Mouse (Mus musculus): ENCODE measurements around the gene Lrrc45.
"Not testable (repeated sequence)": the region's sequence is repeated elsewhere in the genome, so short reads cannot be mapped to it uniquely, and the experiment has no call there.

Lrrc45 gene

DNA sequence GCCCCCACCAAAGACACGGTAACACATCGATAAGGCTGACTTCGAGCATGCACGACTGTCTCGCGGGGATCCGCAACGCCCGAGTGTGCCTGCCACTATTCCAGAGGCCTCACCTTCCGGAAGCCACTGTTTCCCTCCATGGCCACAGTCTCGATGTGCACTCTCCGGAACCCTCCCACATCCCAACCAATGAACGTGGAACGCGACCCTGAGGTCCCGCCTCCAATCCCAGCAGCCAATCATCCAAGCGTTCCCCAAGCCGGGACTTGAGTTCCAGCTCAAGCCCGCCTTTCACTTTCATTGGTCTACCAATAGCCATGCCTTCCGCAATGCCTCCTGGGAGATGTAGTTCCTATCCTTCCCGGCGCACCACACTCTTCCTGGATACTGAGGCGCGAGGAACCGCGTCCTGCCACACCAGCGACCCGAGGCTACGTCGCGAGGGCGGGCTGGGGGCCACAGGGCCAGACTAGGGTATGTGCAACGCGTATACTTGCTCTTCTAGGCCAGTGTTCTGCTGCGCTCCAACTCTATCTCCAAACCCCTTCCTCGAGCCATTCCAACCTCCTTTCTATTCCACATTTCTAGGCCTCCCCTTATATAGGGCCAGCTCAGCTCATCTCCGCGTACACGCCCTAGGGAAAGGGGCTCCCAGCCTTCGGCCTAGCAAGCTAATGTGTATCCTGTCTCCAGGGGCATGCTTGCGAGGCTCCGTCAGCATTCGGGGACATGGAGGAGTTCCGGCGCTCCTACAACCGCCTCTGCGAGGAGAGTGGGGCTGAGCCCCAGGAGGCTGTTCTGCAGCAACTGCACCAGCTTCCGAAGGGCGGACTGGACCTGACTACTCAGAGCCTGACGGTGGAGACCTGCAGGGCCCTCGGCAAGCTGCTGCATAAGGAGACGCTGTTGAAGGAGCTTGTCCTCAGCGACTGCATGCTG is at the start of gene Lrrc45, which contains the start of gene Cenpx:
Gene Lrrc45 (plus strand): TSS at position 346 of the 939 bp plus-strand sequence.
Gene Cenpx (minus strand): TSS at position 159 of the 939 bp plus-strand sequence.
- DNase-seq (ENCODE audit: low read depth, low spot score) = peak; percentile 95

DNA sequence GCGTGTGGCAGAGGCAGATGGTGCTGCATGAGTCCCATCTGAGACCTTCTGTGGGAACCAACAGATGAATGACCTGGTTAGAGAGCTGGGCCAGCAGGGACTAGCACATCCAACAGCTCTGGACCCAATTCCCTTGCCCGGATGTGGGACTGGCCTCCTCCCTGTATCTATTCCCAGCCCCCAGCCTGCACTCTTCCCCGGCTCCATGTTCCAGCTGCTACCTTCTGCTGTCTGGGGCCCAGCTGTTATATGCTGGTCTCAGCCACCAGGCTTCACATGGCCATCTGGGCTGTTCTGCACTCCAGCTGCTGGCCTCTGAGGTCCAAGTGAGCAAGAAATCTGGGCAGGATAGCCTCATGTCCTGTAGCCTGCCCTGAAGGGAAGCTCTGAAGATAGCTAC is 48.3 kb upstream of the Lrrc45 start:
- DNase-seq (ENCODE audit: low read depth, low spot score) = peak; percentile 11

DNA sequence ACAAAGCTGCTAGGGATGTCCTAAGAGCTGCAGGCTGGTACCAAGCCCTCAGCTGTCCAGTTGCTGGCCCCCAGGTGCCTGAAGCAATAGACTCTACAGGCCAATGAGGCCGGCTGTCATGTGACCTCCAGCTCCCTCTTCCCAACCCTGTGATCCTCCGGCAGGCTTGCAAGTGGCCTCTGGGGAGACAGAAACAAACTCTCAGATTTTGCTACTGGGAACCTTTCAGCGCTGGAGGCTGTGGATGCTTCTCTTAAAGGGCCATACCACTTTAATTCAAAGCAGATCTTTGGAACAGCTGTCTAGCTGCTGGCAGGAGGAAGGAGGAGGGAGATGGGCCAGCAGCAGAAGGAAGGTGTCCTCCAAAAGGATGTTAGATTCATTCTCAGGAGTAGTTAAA is 47.1 kb upstream of the Lrrc45 start:
- DNase-seq (ENCODE audit: low read depth, low spot score) = no peak

DNA sequence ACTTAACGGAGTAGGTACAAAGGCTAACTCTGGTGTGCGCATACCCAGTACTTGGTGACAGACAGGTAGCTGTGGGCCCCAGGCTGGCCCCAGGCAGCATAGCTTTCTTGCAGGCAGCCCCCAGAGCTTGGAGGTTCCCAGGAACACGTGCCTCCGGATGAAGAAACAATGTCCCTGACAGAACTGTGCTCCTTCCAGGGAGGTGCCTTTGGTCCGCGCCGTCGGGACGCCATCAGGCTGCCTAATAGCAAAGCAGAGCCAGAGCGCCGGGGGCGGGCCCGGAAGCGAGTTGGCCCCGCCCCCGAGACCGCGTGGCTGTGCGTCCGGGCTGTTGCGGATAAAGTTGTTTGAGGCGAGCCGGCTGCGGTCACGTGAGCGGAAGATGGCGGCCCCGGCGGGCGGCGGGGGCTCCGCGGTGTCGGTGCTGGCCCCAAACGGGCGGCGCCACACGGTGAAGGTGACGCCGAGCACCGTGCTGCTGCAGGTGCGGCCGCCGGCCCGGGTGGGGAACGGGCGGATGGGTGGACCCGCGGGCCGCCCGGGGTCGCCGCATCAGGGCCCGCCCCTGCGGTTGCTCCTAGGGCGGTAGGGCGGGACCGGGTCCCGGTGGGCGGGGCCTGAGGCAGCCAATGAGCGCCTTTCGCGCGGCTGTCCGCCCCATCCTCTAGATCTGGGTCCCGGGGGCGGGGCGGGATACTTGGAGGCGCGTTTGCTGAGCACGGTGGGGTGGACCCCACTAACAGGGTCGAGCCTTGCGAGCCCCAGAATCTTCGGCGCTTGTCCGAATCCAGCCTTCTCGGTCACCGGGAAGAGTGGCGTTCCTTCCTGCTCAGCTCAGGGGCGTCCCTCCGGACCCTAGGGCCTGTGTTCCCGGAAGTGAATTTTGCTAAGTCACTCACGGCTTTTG is 40.8 kb upstream of the Lrrc45 start, which contains the start of gene Aspscr1:
Gene Aspscr1 (plus strand): TSS at position 287 of the 907 bp plus-strand sequence.
- DNase-seq (ENCODE audit: low read depth, low spot score) = peak; percentile 75

DNA sequence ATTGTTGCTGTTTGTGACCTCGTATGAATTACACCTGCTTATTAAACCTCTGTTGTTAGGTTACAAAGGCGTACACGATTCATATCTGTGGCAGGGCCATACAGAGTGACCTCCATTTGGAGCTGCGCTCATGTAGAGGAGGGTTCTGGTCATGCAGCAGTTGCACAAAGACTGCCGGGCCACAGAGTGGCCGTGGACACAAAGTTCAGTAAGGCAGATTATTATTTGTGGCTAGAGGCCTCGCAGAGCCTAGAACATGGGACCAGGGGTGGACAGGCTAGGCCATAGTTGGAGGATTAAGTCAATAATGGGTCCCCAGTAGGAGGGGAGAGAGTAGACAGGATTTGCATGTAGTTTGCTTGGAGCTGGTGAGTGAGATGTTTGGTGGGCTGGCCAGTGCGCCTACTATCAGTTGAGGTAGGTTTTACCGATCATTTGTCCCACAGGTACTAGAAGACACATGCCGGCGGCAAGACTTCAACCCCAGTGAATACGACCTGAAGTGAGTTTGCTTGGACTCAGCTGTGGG is 40.1 kb upstream of the Lrrc45 start:
- DNase-seq (ENCODE audit: low read depth, low spot score) = no peak

DNA sequence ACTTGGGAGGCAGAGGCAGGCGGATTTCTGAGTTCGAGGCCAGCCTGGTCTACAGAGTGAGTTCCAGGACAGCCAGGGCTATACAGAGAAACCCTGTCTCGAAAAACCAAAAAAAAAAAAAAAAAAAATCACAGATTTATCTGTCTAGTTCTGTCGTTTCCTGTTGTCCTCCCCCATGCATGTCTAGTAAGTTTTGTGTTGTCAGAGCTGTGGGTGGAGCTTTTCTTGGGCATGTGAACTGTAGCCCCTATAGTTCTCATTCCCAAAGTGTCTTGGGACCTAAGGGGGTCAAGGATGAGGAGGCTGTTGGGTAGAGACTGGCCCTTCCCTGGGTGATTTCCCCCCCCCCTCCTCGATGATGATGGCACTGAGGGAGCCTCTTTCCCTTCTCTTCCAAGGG is 37.9 kb upstream of the Lrrc45 start:
- DNase-seq (ENCODE audit: low read depth, low spot score) = not testable (repeated sequence)

DNA sequence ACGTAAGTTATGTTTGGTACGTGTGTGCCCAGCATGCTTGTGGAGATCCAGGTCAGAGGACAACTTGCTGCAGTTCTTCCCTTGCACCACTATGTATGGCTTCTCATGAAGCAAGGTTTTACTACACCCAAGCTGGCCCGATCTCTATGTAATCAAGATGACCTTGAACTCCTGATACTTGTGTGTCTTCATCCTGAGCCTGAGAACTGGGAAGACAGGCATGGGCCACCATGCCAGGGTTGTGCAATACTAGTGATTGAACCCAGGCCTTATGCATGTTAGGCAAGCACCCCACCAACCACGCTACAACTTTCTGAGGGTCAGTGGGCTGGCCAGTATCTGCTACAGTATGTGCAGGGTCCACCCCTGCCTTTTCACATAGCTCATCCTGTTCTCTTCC is 36.8 kb upstream of the Lrrc45 start:
- DNase-seq (ENCODE audit: low read depth, low spot score) = no peak

DNA sequence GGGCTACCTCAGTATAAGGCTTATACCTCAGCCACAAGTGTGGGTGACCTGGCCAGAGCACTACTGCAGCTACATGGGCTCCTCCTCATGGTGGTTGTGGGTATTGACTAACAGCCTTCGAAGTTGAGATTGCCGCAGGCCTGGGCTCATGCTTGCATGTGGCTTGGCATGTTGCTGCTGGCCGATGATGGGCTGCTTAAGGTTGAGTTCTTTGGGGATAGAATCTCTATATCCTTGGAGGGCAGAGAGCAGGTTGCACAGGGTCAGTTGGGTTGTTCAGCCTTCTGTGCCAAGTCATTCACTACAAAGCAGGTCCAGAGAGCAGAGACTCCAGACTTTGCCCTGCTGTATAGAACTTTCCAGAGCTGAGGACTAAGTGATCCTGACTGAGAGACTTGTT is 33.8 kb upstream of the Lrrc45 start:
- DNase-seq (ENCODE audit: low read depth, low spot score) = no peak

DNA sequence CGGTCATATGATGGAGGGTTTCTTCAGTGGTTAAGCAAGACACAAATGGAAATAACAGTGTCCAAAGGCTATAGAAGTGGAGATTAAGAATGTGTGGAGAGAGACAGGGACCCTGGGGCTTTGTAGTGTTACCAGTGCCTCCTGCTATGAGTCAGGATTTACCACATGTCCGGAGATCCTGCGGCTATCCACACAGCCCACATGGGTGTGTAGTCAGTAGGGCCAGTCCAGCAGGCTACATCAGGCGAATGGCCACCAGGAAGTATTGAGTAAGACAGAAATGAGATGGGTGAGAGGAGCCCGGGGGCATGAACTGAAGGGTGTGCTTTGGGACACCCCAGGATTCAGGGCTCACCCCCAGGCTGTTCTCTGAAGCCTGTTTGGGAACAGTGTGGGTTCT is 31.0 kb upstream of the Lrrc45 start:
- no peak for DNase-seq (ENCODE audit: low read depth, low spot score)

DNA sequence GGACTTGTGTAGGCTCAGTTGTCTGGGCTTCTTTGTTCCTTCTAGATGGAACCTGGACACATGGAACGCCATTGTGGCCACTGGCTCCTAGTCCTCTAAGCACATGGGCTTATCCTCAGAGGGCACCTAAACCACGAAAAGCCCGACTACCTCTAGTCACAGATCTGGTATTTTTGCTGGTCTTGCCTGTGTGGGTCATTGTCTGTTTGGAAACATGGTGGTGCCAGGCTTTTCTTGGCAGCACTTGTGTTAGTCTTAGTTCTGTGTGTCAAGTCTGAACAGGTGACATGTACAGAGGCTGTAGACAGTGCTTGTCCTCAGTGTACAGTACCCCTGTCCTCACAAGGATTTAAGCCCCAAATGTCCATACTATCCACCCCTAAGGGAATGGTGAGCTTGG is 30.2 kb upstream of the Lrrc45 start:
- DNase-seq (ENCODE audit: low read depth, low spot score) = no peak

DNA sequence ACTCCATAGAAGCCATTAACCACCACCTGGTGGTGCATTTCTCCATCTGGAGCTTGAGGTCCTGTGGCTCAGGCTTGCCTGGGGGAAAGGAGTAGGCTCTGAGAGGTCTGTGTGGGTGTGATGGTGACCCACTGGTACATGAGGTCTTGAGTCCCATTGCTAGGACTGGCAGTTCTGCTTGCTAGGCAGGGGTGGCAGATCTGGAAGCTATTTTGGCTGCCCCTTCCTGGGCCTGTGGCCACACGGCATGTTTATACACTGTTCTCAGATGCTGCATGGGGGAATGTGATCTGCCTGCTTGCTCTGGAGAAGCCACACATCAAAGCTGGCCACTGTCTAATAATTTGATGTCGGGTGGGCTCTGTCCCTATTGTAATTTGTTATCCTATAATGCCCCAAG is 29.6 kb upstream of the Lrrc45 start:
- no peak for DNase-seq (ENCODE audit: low read depth, low spot score)

DNA sequence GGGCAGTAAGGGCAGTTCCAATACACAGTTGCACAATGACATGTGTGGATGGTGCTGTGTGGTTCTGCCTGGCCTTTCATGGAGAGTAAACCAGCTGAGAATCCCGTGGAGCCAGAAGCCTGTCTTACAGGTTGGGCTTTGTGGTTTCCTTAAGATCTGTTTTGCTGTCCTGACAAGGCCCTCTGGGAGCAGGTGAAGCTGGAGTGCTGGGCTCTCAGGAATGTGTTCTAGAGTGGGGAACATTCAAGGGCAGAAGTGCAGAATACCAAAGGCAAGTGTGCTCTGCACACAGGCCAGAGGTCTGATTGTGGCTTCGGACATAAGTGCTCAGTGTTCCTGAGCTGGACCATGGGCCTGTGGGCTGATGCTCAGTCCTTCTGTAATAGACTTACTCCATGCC is 29.1 kb upstream of the Lrrc45 start:
- no peak for DNase-seq (ENCODE audit: low read depth, low spot score)

DNA sequence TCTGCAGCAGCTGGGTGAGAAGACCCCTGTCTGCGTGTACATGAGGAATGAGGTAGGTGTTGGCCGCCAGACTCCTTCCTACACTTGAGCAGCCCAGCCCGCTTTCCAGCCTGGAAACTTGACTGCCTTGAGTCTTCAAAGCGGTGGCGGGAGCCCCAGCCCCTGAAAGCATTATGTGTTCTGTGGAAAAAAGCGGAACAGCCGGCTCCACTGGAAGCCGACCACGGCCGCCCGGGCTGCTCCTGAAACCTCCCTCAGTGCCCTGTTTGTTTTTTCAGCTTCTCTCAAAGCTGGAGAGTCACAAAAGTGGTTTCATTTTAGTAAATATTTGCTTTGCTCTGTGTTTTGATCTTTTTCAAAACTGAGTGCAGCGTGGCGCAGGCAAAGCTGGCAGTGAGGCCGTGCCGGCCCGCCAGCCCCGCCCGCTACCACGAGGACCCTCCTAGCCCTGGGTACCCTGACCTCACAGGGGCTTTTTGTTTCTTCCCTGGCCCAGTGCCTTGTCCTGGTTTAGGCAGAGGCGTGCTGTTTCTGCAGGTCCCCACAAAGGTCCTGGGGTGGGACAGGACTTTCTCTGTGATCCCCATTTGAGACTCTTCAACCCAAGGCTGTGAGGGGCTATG is 27.0 kb upstream of the Lrrc45 start:
- no peak for DNase-seq (ENCODE audit: low read depth, low spot score)

DNA sequence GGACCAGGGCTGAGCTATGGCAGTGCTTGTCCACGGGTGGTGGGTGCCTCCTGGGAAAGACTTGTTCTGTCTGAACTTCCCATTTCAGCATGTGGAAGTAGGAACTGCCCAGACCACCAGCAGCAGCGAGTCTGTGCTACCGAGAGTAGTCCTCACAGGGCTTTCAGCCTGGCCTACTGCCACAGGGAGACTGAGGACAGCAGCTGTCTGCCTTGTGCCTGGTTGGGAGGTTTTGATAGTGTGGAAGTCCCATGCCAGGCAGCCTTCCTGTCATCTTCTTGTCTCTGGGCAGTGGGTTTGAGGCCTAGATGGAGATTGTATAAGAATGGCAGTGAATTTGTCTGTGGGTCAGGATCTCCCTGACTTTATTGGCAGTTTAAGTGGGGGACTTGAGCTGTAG is 24.4 kb upstream of the Lrrc45 start:
- no peak for DNase-seq (ENCODE audit: low read depth, low spot score)

DNA sequence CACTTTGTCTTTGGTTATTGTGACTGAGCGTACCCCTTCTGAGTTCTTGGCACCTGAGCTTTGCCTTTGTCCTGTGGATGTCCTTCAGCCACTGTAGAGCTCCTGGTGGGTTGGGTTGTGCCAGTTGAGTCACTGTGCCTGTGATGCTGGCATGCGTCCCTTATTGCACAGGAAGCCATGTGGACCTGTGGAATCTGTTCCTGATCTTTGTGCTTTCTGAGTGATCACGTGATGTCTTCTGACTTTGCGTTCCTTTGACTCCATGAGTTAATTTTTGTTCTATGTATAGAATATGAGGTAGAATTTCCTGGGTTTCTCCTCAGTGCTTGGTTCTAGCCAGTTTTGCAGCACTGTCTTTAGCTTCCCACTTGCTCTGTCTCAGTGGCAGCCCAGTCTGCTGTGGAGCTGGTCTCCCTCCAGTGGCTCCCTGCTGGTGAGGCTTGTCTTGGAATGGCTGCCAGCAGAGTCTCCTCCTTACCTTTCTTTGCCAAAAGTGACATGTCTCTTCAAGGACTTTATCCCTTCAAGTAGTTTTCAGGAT is 21.2 kb upstream of the Lrrc45 start:
- DNase-seq (ENCODE audit: low read depth, low spot score) = no peak

DNA sequence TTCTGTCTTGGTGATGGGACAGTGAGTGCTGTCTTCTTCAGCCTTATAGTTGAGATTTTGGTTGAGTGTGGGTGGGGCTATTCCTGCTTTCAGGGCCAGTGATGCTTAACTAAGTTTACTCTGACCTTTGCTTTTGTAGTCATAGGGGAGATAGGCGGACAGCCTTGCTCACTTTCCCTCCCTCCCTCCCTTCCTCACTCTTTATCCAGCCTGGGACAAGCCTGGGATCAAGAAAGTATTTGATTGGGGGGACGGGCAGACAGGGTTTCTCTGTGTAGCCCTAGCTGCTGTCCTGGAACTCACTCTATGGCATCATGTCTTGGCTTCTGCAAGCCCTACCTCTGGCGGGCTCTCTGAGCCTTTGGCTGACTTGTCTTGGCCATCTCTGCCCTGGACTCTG is 20.3 kb upstream of the Lrrc45 start:
- no peak for DNase-seq (ENCODE audit: low read depth, low spot score)

DNA sequence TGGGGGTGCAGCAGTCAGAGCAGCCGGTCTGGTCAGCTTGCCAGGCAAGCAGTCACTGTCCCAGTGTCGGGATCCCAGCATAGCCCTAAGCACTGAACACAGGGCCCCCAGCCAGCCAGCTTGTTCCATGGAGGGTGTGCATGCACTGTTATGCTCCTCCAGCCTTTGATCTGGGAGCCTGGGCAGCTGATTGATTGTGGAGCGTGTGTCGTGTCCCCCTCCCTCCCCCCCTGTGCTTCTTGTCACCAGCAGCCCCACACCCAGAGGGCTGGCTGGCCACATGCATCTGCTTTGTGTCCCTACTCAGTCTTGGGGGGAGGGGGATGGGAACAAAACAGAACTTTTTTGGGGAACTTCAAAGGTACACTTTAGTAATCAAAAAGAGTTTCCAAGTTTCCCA is 18.5 kb upstream of the Lrrc45 start:
- DNase-seq (ENCODE audit: low read depth, low spot score) = no peak

DNA sequence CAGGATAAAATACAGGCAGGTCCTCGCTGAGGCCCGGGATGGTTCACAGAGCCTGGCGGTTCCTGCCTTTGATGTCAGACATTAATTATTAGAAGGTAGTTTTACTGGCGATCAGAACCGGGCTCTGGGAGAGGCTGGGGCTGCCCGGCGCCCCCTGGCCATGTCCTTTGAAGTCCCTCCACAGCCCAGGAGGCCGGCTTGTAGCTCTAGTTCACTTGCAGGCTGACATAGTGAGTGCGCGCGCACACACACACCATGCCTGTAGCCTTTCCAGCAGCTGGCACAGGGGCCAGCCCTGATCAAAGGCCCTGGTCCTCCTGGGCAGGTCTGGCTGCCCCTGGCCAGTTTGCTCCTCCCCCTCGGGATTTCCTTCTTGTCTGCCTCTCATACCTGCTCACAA is 18.1 kb upstream of the Lrrc45 start:
- no peak for DNase-seq (ENCODE audit: low read depth, low spot score)

DNA sequence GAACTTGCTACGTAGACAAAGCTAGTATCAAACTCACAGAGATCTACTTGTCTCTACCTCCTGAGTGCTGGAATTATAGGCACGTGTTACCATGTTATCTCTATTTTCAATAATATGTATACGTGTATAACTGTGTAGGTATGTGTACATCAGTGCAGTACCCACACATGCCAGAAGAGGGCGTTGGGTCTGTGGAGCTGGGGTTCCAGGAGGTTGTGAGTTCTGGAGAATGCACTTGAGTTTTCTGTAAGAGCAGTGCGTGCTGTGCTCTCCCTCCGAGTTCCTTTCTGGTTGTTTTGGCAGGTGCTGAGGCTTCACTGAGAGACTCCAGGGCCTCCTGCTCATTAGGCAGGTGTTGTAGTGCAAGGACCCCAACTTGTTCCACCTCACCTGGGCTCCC is 17.2 kb upstream of the Lrrc45 start:
- DNase-seq (ENCODE audit: low read depth, low spot score) = no peak

DNA sequence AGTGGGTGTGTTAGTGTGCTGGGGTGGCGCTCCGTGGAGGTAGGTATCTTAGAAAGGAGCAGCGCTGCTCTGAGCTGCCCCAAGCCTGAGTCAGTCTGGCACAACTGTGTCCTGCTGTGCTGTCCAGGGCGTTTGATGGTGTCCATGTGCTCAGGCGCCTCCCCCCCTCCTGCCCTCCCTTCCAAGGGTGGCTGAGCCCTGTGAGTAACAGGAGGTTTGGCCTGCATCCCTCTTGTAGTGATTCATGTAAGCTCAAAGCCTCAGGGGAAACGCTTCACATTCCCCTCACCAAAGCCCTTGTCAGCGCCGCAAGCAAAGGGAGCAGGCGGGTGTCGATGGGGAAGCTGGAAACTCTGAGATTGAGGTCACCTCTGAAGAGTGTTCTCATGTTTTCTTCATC is 16.0 kb upstream of the Lrrc45 start:
- no peak for DNase-seq (ENCODE audit: low read depth, low spot score)

DNA sequence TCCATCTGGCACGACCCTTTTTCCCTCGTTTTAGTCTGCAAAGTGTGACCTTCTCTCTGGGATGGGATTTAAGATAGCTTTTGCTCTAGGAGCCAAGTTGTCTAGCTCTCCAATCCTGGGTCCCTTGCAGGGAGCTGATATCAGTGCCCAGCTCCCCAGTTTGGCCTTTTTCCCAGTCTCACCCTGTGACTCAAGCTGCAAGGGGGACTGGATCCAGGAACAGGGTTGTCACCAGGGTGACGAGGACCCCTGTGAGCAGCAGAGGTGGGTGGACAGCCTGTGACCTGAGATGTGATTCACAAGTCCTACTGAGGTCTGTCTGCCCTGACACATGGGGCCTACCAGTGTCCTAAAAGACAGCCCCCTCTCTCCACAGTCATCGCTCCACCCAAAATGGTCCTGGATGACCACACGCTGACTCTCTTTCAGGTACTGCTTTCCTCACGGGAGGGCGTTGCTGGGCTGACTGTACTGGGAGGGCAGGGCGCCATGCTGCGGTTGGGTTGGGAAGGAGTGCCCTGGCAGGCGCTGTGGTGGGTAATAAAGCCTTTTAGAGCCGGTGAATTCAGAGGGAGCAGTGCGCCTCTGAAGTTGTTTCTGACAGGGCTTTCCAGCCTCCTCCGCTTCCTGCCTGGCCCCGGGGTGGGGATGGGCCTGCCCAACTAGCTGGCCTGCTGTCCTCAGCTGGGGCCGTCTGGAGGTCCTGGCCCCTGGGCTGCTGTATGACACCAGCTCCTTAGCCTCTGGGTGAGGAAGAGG is 9.8 kb upstream of the Lrrc45 start:
- no peak for DNase-seq (ENCODE audit: low read depth, low spot score)
